Mouse (Mus musculus): ENCODE results near the gene Tat. TPM values are rescaled to one million over a fixed set of nuclear protein-coding genes. Genes with fewer than 3 reads are reported as not detected.

The Tat gene
- total RNA-seq (2021) = 1 to 10 TPM in 1 of 2 experiments, under 1 TPM in 1; 0.38 to 1.3 TPM

GRCm38 (mm10) chr8:109990224-109990623 lies at the start of gene Tat:
Tat (plus strand) TSS chr8:109990437.
- intact Hi-C loops (cut with DNase I) = no loop called here
- no peak for DNase-seq

- intact Hi-C loops (cut with DNase I) = no loop called here
- no peak for DNase-seq
Measured at GRCm38 (mm10) chr8:109941606-109942360, 48.5 kb upstream of the Tat start.

- no peak for DNase-seq
- intact Hi-C loops (cut with DNase I) = no loop called here
Measured at GRCm38 (mm10) chr8:109945153-109945632, 45.0 kb upstream of the Tat start.

- no peak for DNase-seq
- intact Hi-C loops (cut with DNase I) = no loop called here
Measured at GRCm38 (mm10) chr8:109945694-109946093, 44.5 kb upstream of the Tat start.

GRCm38 (mm10) chr8:109946272-109946671 lies 44.0 kb upstream of the Tat start:
- intact Hi-C loops (cut with DNase I) = no loop called here
- no peak for DNase-seq

- no peak for DNase-seq
- intact Hi-C loops (cut with DNase I) = no loop called here
Measured at GRCm38 (mm10) chr8:109947447-109948284, 42.6 kb upstream of the Tat start.

GRCm38 (mm10) chr8:109948285-109948564 lies 42.0 kb upstream of the Tat start:
- intact Hi-C loops (cut with DNase I) = no loop called here
- DNase-seq = no peak

GRCm38 (mm10) chr8:109952171-109952570 lies 38.1 kb upstream of the Tat start:
- no peak for DNase-seq
- intact Hi-C loops (cut with DNase I) = no loop called here

GRCm38 (mm10) chr8:109954486-109954948 lies 35.7 kb upstream of the Tat start:
- intact Hi-C loops (cut with DNase I) = no loop called here
- DNase-seq = no peak

GRCm38 (mm10) chr8:109957167-109958028 lies 32.8 kb upstream of the Tat start:
- DNase-seq = no peak

GRCm38 (mm10) chr8:109958036-109958655 lies 32.1 kb upstream of the Tat start:
- no peak for DNase-seq

More at GRCm38 (mm10) chr8:109957167-109958028, 32.8 kb upstream of the Tat start:
- intact Hi-C loops (cut with DNase I) = no loop called here

GRCm38 (mm10) chr8:109959112-109959511 lies 31.1 kb upstream of the Tat start:
- intact Hi-C loops (cut with DNase I) = no loop called here
- DNase-seq = no peak

More at GRCm38 (mm10) chr8:109958036-109958655, 32.1 kb upstream of the Tat start:
- intact Hi-C loops (cut with DNase I) = no loop called here

- DNase-seq = no peak
- intact Hi-C loops (cut with DNase I) = no loop called here
Measured at GRCm38 (mm10) chr8:109961693-109962367, 28.4 kb upstream of the Tat start, which contains the start of gene Marveld3. Marveld3 (minus strand) TSS chr8:109962203.

GRCm38 (mm10) chr8:109962896-109963295 lies 27.3 kb upstream of the Tat start:
- no peak for DNase-seq
- intact Hi-C loops (cut with DNase I) = no loop called here

GRCm38 (mm10) chr8:109963421-109963820 lies 26.8 kb upstream of the Tat start:
- intact Hi-C loops (cut with DNase I) = no loop called here

GRCm38 (mm10) chr8:109964106-109964505 lies 26.1 kb upstream of the Tat start:
- DNase-seq = no peak

More at GRCm38 (mm10) chr8:109963421-109963820, 26.8 kb upstream of the Tat start:
- DNase-seq = no peak

GRCm38 (mm10) chr8:109968837-109969236 lies 21.4 kb upstream of the Tat start:
- DNase-seq = no peak
- intact Hi-C loops (cut with DNase I) = no loop called here

More at GRCm38 (mm10) chr8:109964106-109964505, 26.1 kb upstream of the Tat start:
- intact Hi-C loops (cut with DNase I) = no loop called here

GRCm38 (mm10) chr8:109970323-109970722 lies 19.9 kb upstream of the Tat start:
- intact Hi-C loops (cut with DNase I) = loop anchor here (1.0 kb wide), 1 partner anchor 101 kb away; no protein-coding TSS in a partner anchor
- no peak for DNase-seq

- intact Hi-C loops (cut with DNase I) = no loop called here
- DNase-seq = no peak
Measured at GRCm38 (mm10) chr8:109972901-109973300, 17.3 kb upstream of the Tat start.
